Mouse (Mus musculus): ENCODE data around the gene Trim25.
A peak's percentile ranks its signal among the peaks of the same experiment; 100 is the strongest.

GRCm38 (mm10) chr11:89060423-89061089, 61.4 kb downstream of the Trim25 start:
- TF ChIP-seq CTCF (IDR thresholded peaks at IDR 0.05; ENCODE audit: borderline replicate concordance, insufficient read depth, low read length) = no peak
- peak; percentile 78 for TF ChIP-seq POLR2A (IDR thresholded peaks at IDR 0.05; ENCODE audit: low read depth, low read length)

Measured in embryonic fibroblast, embryonic 13.5 days (primary cell).